Mouse (Mus musculus): ENCODE measurements at regions not wholly inside any gene's neighbourhood (a gene's known extent, or its start where the extent isn't known, plus 50 kb on each side); places are given as distances from the start of the nearest gene placed in this dataset.

DNA sequence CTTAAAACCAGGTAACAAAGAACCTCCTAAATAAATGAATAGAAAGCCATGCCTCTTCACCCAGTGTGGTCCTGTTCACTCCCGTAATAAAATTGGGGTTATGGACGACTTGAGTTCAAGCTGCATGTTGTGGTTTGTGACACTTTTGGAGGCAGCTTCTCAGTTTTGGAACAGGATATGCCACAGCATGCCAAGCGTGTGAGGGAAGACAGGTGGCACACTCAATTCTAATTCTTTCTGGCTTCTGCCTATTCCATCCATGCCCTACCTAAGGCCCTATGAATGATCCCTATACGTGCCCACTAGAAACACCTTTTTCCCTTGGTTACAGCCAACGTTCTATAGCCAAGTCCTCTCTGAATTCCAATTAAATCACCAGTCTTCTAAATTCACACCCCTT, 184.8 kb upstream of the Snx19 start:
- TF ChIP-seq CTCF (conservative IDR thresholded peaks at IDR 0.05; ENCODE audit: insufficient read depth, insufficient read length, low read depth, low read length), result no peak
- TF ChIP-seq POLR2A (IDR thresholded peaks at IDR 0.05; ENCODE audit: low read depth, low read length), result no peak

Data from kidney, adult 2 months (tissue).